Mouse (Mus musculus) myocyte (in vitro differentiated cells): ENCODE measurements around the gene Wee2. TPM values are rescaled to one million over a fixed set of nuclear protein-coding genes. Genes with fewer than 3 reads are reported as not detected.
A peak's percentile ranks its signal among the peaks of the same experiment; 100 is the strongest.

Experiments
- H3K27me3 ChIP-seq: one replicate; pipeline ENCODE4 v1.6.1; 2011; ENCODE audit not compliant: control insufficient read depth, insufficient read depth, insufficient read length
- H3K36me3 ChIP-seq: one replicate; pipeline ENCODE4 v1.6.1; 2011; ENCODE audit not compliant: control insufficient read depth, insufficient read depth
- H3K4me2 ChIP-seq: one replicate; pipeline ENCODE4 v1.6.1; 2011; ENCODE audit warnings: low read depth, control low read depth
- H3K4me3 ChIP-seq: one replicate; pipeline ENCODE4 v1.5.1; 2011; ENCODE audit warnings: mild to moderate bottlenecking, control low read depth, moderate library complexity
- H3K79me2 ChIP-seq: one replicate; pipeline ENCODE4 v1.6.1; 2011; ENCODE audit not compliant: control insufficient read depth, insufficient read depth
- H3ac ChIP-seq: one replicate; pipeline ENCODE4 v1.6.1; 2011; ENCODE audit not compliant: control insufficient read depth, insufficient read length
- CEBPB ChIP-seq: IDR thresholded peaks from 2 replicates; pipeline ENCODE4 v1.6.1; 2011; ENCODE audit warnings: mild to moderate bottlenecking, moderate library complexity; ENCODE audit not compliant: poor library complexity, insufficient read depth, severe bottlenecking
- E2F4 ChIP-seq: IDR thresholded peaks from one replicate; pipeline ENCODE4 v1.6.1; 2011; ENCODE audit warnings: mild to moderate bottlenecking, control low read depth, moderate library complexity; ENCODE audit not compliant: insufficient read depth
- MAX ChIP-seq: IDR thresholded peaks from one replicate; pipeline ENCODE4 v1.6.1; 2011; ENCODE audit warnings: low read depth, mild to moderate bottlenecking, control low read depth
- MYOD1 ChIP-seq, 3 experiments: IDR thresholded peaks; one replicate each; pipeline ENCODE4 v1.6.1; 2011; ENCODE audit warnings: control low read depth in 2 of 3, low read depth in 2 of 3, mild to moderate bottlenecking in 2 of 3, moderate library complexity in 1 of 3; ENCODE audit not compliant: insufficient read length in 2 of 3, control insufficient read depth in 1 of 3
- MYOG ChIP-seq, 3 experiments: IDR thresholded peaks; one replicate each; pipeline ENCODE4 v1.6.1; 2011; ENCODE audit warnings: control low read depth in 2 of 3, low read depth in 2 of 3, mild to moderate bottlenecking in 2 of 3; ENCODE audit not compliant: insufficient read length in 2 of 3, control insufficient read depth in 1 of 3, insufficient read depth in 1 of 3
- POLR2A ChIP-seq: IDR thresholded peaks from one replicate; pipeline ENCODE4 v1.6.1; 2011; ENCODE audit warnings: low read depth, mild to moderate bottlenecking, control low read depth, moderate library complexity; ENCODE audit not compliant: insufficient read length
- POLR2AphosphoS2 ChIP-seq: IDR thresholded peaks from one replicate; pipeline ENCODE4 v1.6.1; 2011; ENCODE audit warnings: low read depth, control low read depth; ENCODE audit not compliant: insufficient read length
- REST ChIP-seq: IDR thresholded peaks from one replicate; pipeline ENCODE4 v1.6.1; 2011; ENCODE audit warnings: mild to moderate bottlenecking, control low read depth, moderate library complexity; ENCODE audit not compliant: insufficient read depth, insufficient read length
- SRF ChIP-seq: IDR thresholded peaks from one replicate; pipeline ENCODE4 v1.6.1; 2011; ENCODE audit warnings: low read depth; ENCODE audit not compliant: control insufficient read depth, insufficient read length
- TCF12 ChIP-seq: IDR thresholded peaks from one replicate; pipeline ENCODE4 v1.6.1; 2011; ENCODE audit warnings: mild to moderate bottlenecking, control low read depth; ENCODE audit not compliant: poor library complexity, insufficient read depth, severe bottlenecking
- TCF3 ChIP-seq: IDR thresholded peaks from one replicate; pipeline ENCODE4 v1.6.1; 2011; ENCODE audit warnings: low read depth, control low read depth; ENCODE audit not compliant: insufficient read length
- USF1 ChIP-seq: IDR thresholded peaks from one replicate; pipeline ENCODE4 v1.6.1; 2011; ENCODE audit warnings: low read depth, mild to moderate bottlenecking, control low read depth, moderate library complexity
- polyA plus RNA-seq: library from polyadenylated mRNA; unstranded; fragments of >200 nt; fragmentation: generic; extraction: Trizol; gene quantifications from one replicate; pipeline ENCODE4 v1.2.1, GENCODE M21; 2012; ENCODE audit warnings: missing spikeins

Gene Wee2
- polyA plus RNA-seq, 1 experiment: not detected

DNA sequence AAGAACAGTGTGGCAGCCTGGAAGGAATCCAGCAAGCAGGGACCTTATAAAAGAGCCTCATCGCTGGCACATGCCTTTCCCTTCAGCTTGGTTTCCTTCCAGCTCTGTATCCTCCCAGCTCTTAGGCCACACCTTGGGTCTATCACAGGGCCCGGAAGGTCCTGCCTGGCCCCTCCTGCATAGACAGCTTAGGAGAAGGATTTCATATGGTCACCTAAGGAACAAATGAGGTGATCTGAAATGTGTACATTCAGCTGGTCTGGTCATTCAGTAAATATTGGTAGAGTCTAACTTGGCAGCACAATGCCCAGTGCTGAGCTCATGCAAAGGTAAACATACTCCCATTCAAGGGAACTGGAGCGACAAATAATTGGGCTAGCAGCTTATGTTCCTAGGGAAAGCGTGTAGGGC lies 9.4 kb upstream of the Wee2 start:
- no peak overlapping the region for H3ac ChIP-seq
- H3K79me2 ChIP-seq: no peaks in the 10 kb centered on the region
- no peak overlapping the region for H3K4me2 ChIP-seq
- H3K27me3 ChIP-seq: no peaks in the 10 kb centered on the region
- TF ChIP-seq MAX (no peak), POLR2A (no peak), CEBPB (no peak), TCF12 (no peak), REST (no peak)
- H3K36me3 ChIP-seq: no peaks in the 10 kb centered on the region
- no peak overlapping the region for H3K4me3 ChIP-seq

DNA sequence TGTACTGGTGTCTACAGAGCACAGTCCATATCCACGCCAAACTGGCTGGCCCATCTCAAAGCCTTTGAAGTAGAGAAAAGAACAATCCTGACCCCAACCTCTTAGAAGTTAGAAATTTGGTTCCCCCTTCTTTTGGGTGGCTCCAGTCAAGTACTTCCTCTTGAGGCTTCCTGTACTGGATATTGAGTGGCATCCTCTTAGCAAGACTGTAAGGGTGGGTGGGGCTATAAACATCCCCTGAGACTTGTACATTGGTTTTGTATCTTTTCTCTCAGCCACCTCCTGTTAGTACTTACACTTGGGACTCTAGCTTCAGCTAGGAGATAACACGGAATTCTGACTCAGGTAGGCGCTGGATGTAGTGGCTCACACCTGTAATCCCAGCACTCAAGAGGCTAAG lies 8.6 kb upstream of the Wee2 start:
- Histone ChIP-seq H3K36me3 (no peaks in the 10 kb centered on the region), H3K27me3 (no peaks in the 10 kb centered on the region), H3K4me2 (no peak overlapping the region), H3K79me2 (no peaks in the 10 kb centered on the region), H3ac (no peak overlapping the region), H3K4me3 (no peak overlapping the region)
- TF ChIP-seq E2F4 (no peak), MYOG (IDR thresholded peaks at IDR 0.05; ENCODE audit: control insufficient read depth in 1 of 3, insufficient read depth in 1 of 3, insufficient read length in 2 of 3, low read depth in 2 of 3) (no peak), TCF3 (no peak), USF1 (no peak), CEBPB (no peak), REST (no peak), SRF (no peak), POLR2A (no peak), MAX (no peak), POLR2AphosphoS2 (no peak), MYOD1 (IDR thresholded peaks at IDR 0.05; ENCODE audit: control insufficient read depth in 1 of 3, insufficient read length in 2 of 3, low read depth in 2 of 3) (no peak), TCF12 (no peak)

GRCm38 (mm10) chr6:40430878-40431277 lies 8.0 kb upstream of the Wee2 start:
- TF ChIP-seq TCF12 (no peak), E2F4 (no peak), CEBPB (no peak), MYOD1 (IDR thresholded peaks at IDR 0.05; ENCODE audit: control insufficient read depth in 1 of 3, insufficient read length in 2 of 3, low read depth in 2 of 3) (no peak), MAX (no peak), USF1 (no peak), SRF (no peak), TCF3 (no peak), POLR2A (no peak), POLR2AphosphoS2 (no peak), REST (no peak), MYOG (IDR thresholded peaks at IDR 0.05; ENCODE audit: control insufficient read depth in 1 of 3, insufficient read depth in 1 of 3, insufficient read length in 2 of 3, low read depth in 2 of 3) (no peak)

GRCm38 (mm10) chr6:40431356-40431755 lies 7.5 kb upstream of the Wee2 start:
- Histone ChIP-seq H3K79me2 (no peaks in the 10 kb centered on the region), H3K4me2 (peak overlapping the region; percentile 1), H3K36me3 (no peaks in the 10 kb centered on the region), H3K27me3 (no peaks in the 10 kb centered on the region), H3ac (no peak overlapping the region), H3K4me3 (no peak overlapping the region)
- TF ChIP-seq REST (no peak), SRF (no peak), MYOD1 (IDR thresholded peaks at IDR 0.05; ENCODE audit: control insufficient read depth in 1 of 3, insufficient read length in 2 of 3, low read depth in 2 of 3) (peak in 1 of 3 experiments; percentile 28), TCF12 (no peak), MYOG (IDR thresholded peaks at IDR 0.05; ENCODE audit: control insufficient read depth in 1 of 3, insufficient read depth in 1 of 3, insufficient read length in 2 of 3, low read depth in 2 of 3) (peak in 1 of 3 experiments; percentile 3)

More at GRCm38 (mm10) chr6:40430878-40431277, 8.0 kb upstream of the Wee2 start:
- no peak overlapping the region for H3K4me3 ChIP-seq
- no peaks in the 10 kb centered on the region for H3K36me3 ChIP-seq
- H3ac ChIP-seq: no peak overlapping the region
- H3K4me2 ChIP-seq: peak overlapping the region; percentile 1
- H3K79me2 ChIP-seq: no peaks in the 10 kb centered on the region
- H3K27me3 ChIP-seq: no peaks in the 10 kb centered on the region

- Histone ChIP-seq H3ac (no peak overlapping the region), H3K4me3 (no peak overlapping the region), H3K27me3 (no peaks in the 10 kb centered on the region), H3K4me2 (no peak overlapping the region), H3K79me2 (no peaks in the 10 kb centered on the region), H3K36me3 (no peaks in the 10 kb centered on the region)
- TF ChIP-seq POLR2A: no peak
- TF ChIP-seq TCF12: no peak
- no peak for TF ChIP-seq SRF
- no peak for TF ChIP-seq MYOG (IDR thresholded peaks at IDR 0.05; ENCODE audit: control insufficient read depth in 1 of 3, insufficient read depth in 1 of 3, insufficient read length in 2 of 3, low read depth in 2 of 3)
- TF ChIP-seq REST: no peak
- no peak for TF ChIP-seq TCF3
- no peak for TF ChIP-seq POLR2AphosphoS2
- no peak for TF ChIP-seq CEBPB
- TF ChIP-seq USF1: no peak
- TF ChIP-seq E2F4: no peak
- no peak for TF ChIP-seq MAX
- no peak for TF ChIP-seq MYOD1 (IDR thresholded peaks at IDR 0.05; ENCODE audit: control insufficient read depth in 1 of 3, insufficient read length in 2 of 3, low read depth in 2 of 3)
Measured at GRCm38 (mm10) chr6:40431812-40432211, 7.1 kb upstream of the Wee2 start.
